Mouse (Mus musculus): ENCODE results near the gene Smpd4. TPM values are rescaled to one million over a fixed set of nuclear protein-coding genes. Genes with fewer than 3 reads are reported as not detected.
"Not testable (repeated sequence)": the region's sequence is repeated elsewhere in the genome, so short reads cannot be mapped to it uniquely, and the experiment has no call there.

Gene Smpd4
- 28.0 and 33.7 TPM in 2 replicates for total RNA-seq (2021)
- long read RNA-seq, full-length matches to known transcripts, result 1 of 17 reads
- long read RNA-seq, partial matches to known transcripts, result 14 of 17 reads
- long read RNA-seq, other reads (novel, unspliced or antisense), result 2 of 17 reads

GRCm38 (mm10) chr16:17619198-17620105 lies at the start of gene Smpd4:
Gene Smpd4 (plus strand): TSS chr16:17619354.
- DNase-seq, result peak; percentile 92

GRCm38 (mm10) chr16:17575870-17576824 lies 43.0 kb upstream of the Smpd4 start:
- DNase-seq, result peak; percentile 69

- no peak for DNase-seq
Observed at GRCm38 (mm10) chr16:17576825-17577215, 42.3 kb upstream of the Smpd4 start.

GRCm38 (mm10) chr16:17583064-17583463 lies 36.1 kb upstream of the Smpd4 start, which contains the start of gene Slc7a4:
Gene Slc7a4 (minus strand): TSS chr16:17583214.
- DNase-seq, result no peak

GRCm38 (mm10) chr16:17584555-17584954 lies 34.6 kb upstream of the Smpd4 start:
- DNase-seq, result peak; percentile 21

GRCm38 (mm10) chr16:17590731-17591130 lies 28.4 kb upstream of the Smpd4 start:
- DNase-seq, result no peak

GRCm38 (mm10) chr16:17600944-17601562 lies 18.1 kb upstream of the Smpd4 start:
- no peak for DNase-seq

- no peak for DNase-seq
Observed at GRCm38 (mm10) chr16:17604941-17605340, 14.2 kb upstream of the Smpd4 start.

GRCm38 (mm10) chr16:17605684-17606083 lies 13.5 kb upstream of the Smpd4 start:
- DNase-seq, result no peak

GRCm38 (mm10) chr16:17611383-17611782 lies 7.8 kb upstream of the Smpd4 start:
- DNase-seq, result no peak

- DNase-seq, result not testable (repeated sequence)
Observed at GRCm38 (mm10) chr16:17614740-17615139, 4.4 kb upstream of the Smpd4 start.

- no peak for DNase-seq
Observed at GRCm38 (mm10) chr16:17616212-17616611, 2.9 kb upstream of the Smpd4 start.

- DNase-seq, result peak; percentile 35
Observed at GRCm38 (mm10) chr16:17617922-17618565, 1.1 kb upstream of the Smpd4 start.

GRCm38 (mm10) chr16:17621936-17622335 lies 2.8 kb downstream of the Smpd4 start:
- DNase-seq, result no peak

- no peak for DNase-seq
Observed at GRCm38 (mm10) chr16:17625488-17626268, 6.5 kb downstream of the Smpd4 start.

GRCm38 (mm10) chr16:17626269-17626555 lies 7.1 kb downstream of the Smpd4 start:
- DNase-seq, result no peak

- DNase-seq, result no peak
Observed at GRCm38 (mm10) chr16:17632580-17632979, 13.4 kb downstream of the Smpd4 start.

- no peak for DNase-seq
Observed at GRCm38 (mm10) chr16:17633481-17634181, 14.5 kb downstream of the Smpd4 start.

GRCm38 (mm10) chr16:17636904-17637303 lies 17.8 kb downstream of the Smpd4 start:
- no peak for DNase-seq

- DNase-seq, result no peak
Observed at GRCm38 (mm10) chr16:17637610-17638009, 18.5 kb downstream of the Smpd4 start.
